26 mouse cellular contexts compared by ENCODE assay signal in genomic region chr7:120316086-120316485, GRCm38 (mm10). TPM values are rescaled to one million over a fixed set of nuclear protein-coding genes. Genes with fewer than 3 reads are reported as not detected.
DNase-seq lines count a peak whose midpoint lies in the region.
"Had no signal": no experiment of that assay in that cellular context is flagged by ENCODE, and none has a peak within 500 bp of the region (broad histone marks: within the 10 kb centered on the region; RNA-seq: fewer than 3 reads in every experiment).

No protein-coding gene starts in this region.

- peak; percentile 86 for DNase-seq in brain, adult 2 months (ENCODE audit: low read depth, low spot score)
- DNase-seq in brain, embryonic 18.5 days (ENCODE audit: low read depth, low spot score): peak; percentile 12
- peak; percentile 50 to 60 for DNase-seq in frontal cortex, adult 2 months (ENCODE audit: extremely low spot score in 1 of 2, low spot score in 1 of 2)
- DNase-seq in left cerebral cortex, postnatal 36 days (ENCODE audit: low spot score in 2 of 2): peak; percentile 40 to 56
- DNase-seq in heart, adult 8-10 months (ENCODE audit: low spot score): no peak
- DNase-seq in lung, postnatal 10 days: no peak
- DNase-seq in urinary bladder, adult 2 months (ENCODE audit: low spot score): no peak
- DNase-seq: adrenal gland, postnatal 25 days; embryo, embryonic 11 days; heart, adult 18-20 months; kidney, adult 8-10 months; kidney, postnatal 25 days; lung, postnatal 14 days had no signal

- intact Hi-C loops in left cerebral cortex, postnatal 36 days (cut with DNase I): no loop called here

RNA-seq across cellular contexts. Expression of gene Abca15, which starts 12.4 kb away (rescaled TPM):
- 0.04 TPM in 1 of 2 replicates, not detected in the other for polyA plus RNA-seq in frontal cortex, adult 2 months (2012; rRNA removed)
- not detected for total RNA-seq in left cerebral cortex, postnatal 36 days (2021)
- not detected for total RNA-seq in heart, adult 8-10 months (2022)
- polyA plus RNA-seq in urinary bladder, adult 2 months (2012; rRNA removed): not detected in 2 replicates
- total RNA-seq: adrenal gland, postnatal 25 days; ES-E14; gastrocnemius, adult 18-20 months; heart, adult 18-20 months; layer of hippocampus, postnatal 25 days; monocyte, adult 5-6 weeks had no signal
- polyA plus RNA-seq: embryonic facial prominence, embryonic 15.5 days; forebrain, embryonic 10.5 days; hindbrain, embryonic 10.5 days; limb, embryonic 14.5 days; liver, embryonic 16.5 days; midbrain, embryonic 10.5 days; neural tube, embryonic 12.5 days; small intestine, adult 2 months; stomach, embryonic 14.5 days had no signal

Comparison
In these comparisons a context has a peak if more than half of its experiments do, and no peak if none do; other contexts are left out.
1. DNase-seq: peak in brain, adult 2 months (single experiment), brain, embryonic 18.5 days (single experiment), frontal cortex, adult 2 months (2 of 2) and left cerebral cortex, postnatal 36 days (2 of 2); none in heart, adult 8-10 months (single experiment), lung, postnatal 10 days (single experiment) and urinary bladder, adult 2 months (single experiment).